In the genomic region with DNA sequence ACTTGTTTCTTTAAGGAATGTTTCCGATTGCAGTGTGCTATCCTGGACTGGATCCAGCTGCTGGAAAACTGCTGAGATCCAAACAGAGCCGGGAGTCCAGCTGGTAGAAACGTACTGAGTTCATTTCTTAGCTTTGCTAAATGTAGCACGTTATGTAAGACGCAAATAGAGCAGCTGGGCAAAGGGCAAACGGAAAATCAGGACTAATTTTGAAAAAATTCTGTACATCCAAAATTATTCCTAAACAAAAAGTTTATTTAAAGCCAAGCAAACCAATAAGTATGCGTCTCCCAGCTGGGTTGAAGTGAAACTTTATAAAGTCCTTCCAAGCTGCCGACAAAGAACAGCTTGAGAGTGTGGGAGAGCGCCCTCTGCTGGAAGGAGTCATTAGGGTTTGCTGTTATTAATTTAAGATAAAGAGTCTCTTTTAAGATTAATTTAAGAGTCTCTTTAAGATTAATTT, we compare ENCODE assay signal across 8 mouse cellular contexts. TPM values are rescaled to one million over a fixed set of nuclear protein-coding genes. Genes with fewer than 3 reads are reported as not detected.
DNase-seq lines count a peak whose midpoint lies in the region; ATAC-seq and TF ChIP-seq lines count a peak whose summit lies in the region.

No protein-coding gene starts in this region.

- 14% methylated on average over 9 of the region's 9 CpGs for WGBS in forebrain, embryonic 16.5 days
- 12% methylated on average over 9 of the region's 9 CpGs for WGBS in lung, embryonic 15.5 days

- H3K4me2 ChIP-seq in forebrain, embryonic 16.5 days (ENCODE audit: low read length): 0 out of 2 replicates have a peak overlapping the region, but pooled peaks have one; percentile 22
- H3K4me2 ChIP-seq in lung, embryonic 15.5 days: peak overlapping the region; percentile 45

- no peaks in the 10 kb centered on the region for H3K9me3 ChIP-seq in G1E (replicated peaks)
- H3K9me3 ChIP-seq in forebrain, embryonic 16.5 days (ENCODE audit: control insufficient read depth, low read length): no peaks in the 10 kb centered on the region; the same call in 1 of the 2 replicates
- no peaks in the 10 kb centered on the region for H3K9me3 ChIP-seq in lung, embryonic 15.5 days

- peak; percentile 32 for DNase-seq in G1E (ENCODE audit: low spot score)
- peak; percentile 55 for DNase-seq in layer of hippocampus, adult 9-11 months
- DNase-seq in right cerebral cortex, adult 18-20 months: peak; percentile 66
- DNase-seq in urinary bladder, postnatal 10 days (ENCODE audit: low spot score): peak; percentile 64

- ATAC-seq in G1E (ENCODE audit: extremely low read depth, insufficient number of reproducible peaks, low FRiP score, poor library complexity, severe bottlenecking): no peak
- no peak for ATAC-seq in forebrain, embryonic 16.5 days
- ATAC-seq in hematopoietic stem cell, adult 5-6 weeks (replicated peaks in 1 of 2; ENCODE audit: insufficient read depth in 1 of 2, low FRiP score in 2 of 2, low TSS enrichment in 1 of 2, low read depth in 1 of 2, poor library complexity in 2 of 2, severe bottlenecking in 2 of 2): peak; percentile 46 to 59; a peak in 1 of 4 replicates
- ATAC-seq in lung, embryonic 15.5 days (ENCODE audit: borderline replicate concordance, extremely low read depth, low FRiP score, low TSS enrichment): peak; percentile 29; the same call in 1 of the 2 replicates

- peak; percentile 57 for TF ChIP-seq CTCF in G1E (IDR thresholded peaks at IDR 0.05; ENCODE audit: low read depth, low read length)

- H3K4me3 ChIP-seq in G1E (ENCODE audit: low read depth, low read length): no peak overlapping the region
- H3K4me3 ChIP-seq in brown adipose tissue, adult 24 weeks (ENCODE audit: insufficient read depth, low read depth, low read length): peak overlapping the region; percentile 43
- H3K4me3 ChIP-seq in forebrain, embryonic 16.5 days (replicated peaks; ENCODE audit: low read length): no peak overlapping the region
- peak overlapping the region; percentile 21 for H3K4me3 ChIP-seq in lung, embryonic 15.5 days

- H3K9ac ChIP-seq in forebrain, embryonic 16.5 days (replicated peaks; ENCODE audit: low read depth, low read length): no peak overlapping the region
- no peak overlapping the region for H3K9ac ChIP-seq in lung, embryonic 15.5 days

- peaks cover 87% of the 10 kb centered on the region for H3K36me3 ChIP-seq in G1E (replicated peaks)
- peaks cover 18% of the 10 kb centered on the region for H3K36me3 ChIP-seq in forebrain, embryonic 16.5 days (ENCODE audit: control insufficient read depth, insufficient read depth)
- peaks cover 9% of the 10 kb centered on the region; the same call in 1 of the 2 replicates for H3K36me3 ChIP-seq in lung, embryonic 15.5 days

- H3K27me3 ChIP-seq in G1E (ENCODE audit: insufficient read depth, low read length): no peaks in the 10 kb centered on the region
- H3K27me3 ChIP-seq in forebrain, embryonic 16.5 days (replicated peaks; ENCODE audit: control insufficient read depth, insufficient read depth, low read length): no peaks in the 10 kb centered on the region
- H3K27me3 ChIP-seq in lung, embryonic 15.5 days: no peaks in the 10 kb centered on the region

- H3K4me1 ChIP-seq in G1E (ENCODE audit: insufficient read depth, low read depth, low read length): peaks cover 6% of the 10 kb centered on the region; the same call in 1 of the 2 replicates
- H3K4me1 ChIP-seq in brown adipose tissue, adult 24 weeks (ENCODE audit: control insufficient read depth, insufficient read depth, insufficient read length, low read length): no peaks in the 10 kb centered on the region; the same call in 1 of the 2 replicates
- H3K4me1 ChIP-seq in forebrain, embryonic 16.5 days (replicated peaks; ENCODE audit: control insufficient read depth, insufficient read depth, low read length): no peaks in the 10 kb centered on the region
- peaks cover 12% of the 10 kb centered on the region for H3K4me1 ChIP-seq in lung, embryonic 15.5 days

- no peak overlapping the region for H3K27ac ChIP-seq in brown adipose tissue, adult 24 weeks (replicated peaks; ENCODE audit: low read depth, low read length)
- no peak overlapping the region for H3K27ac ChIP-seq in forebrain, embryonic 16.5 days (ENCODE audit: low read length)
- no peak overlapping the region; the same call in 1 of the 2 replicates for H3K27ac ChIP-seq in lung, embryonic 15.5 days

RNA-seq across cellular contexts. Expression of a gene that starts 30.2 kb away (rescaled TPM):
- total RNA-seq in G1E (2014; fragmentation: Nextera tagmentation) (25.4 and 28.8 TPM in 2 replicates), G1E (2017) (69.5 and 72.7 TPM in 2 replicates)
- polyA plus RNA-seq in G1E (2012): 11.5 and 11.8 TPM in 2 replicates
- 1.3 and 2.6 TPM in 2 replicates for polyA plus RNA-seq in brown adipose tissue, adult 24 weeks (2012; ENCODE audit: insufficient read depth, insufficient read length, missing spikeins)
- 92.5 and 106 TPM in 2 replicates for polyA plus RNA-seq in forebrain, embryonic 16.5 days (2015; fragmentation: Nextera tagmentation; extraction: Ambion mirVana)
- 3.8 and 6.6 TPM in 2 replicates for total RNA-seq in hematopoietic stem cell, adult 5-6 weeks (2017)
- 24.6 and 26.4 TPM in 2 replicates for polyA plus RNA-seq in lung, embryonic 15.5 days (2015; fragmentation: Nextera tagmentation; extraction: Ambion mirVana)

Comparison
In these comparisons a context has a peak if more than half of its experiments do, and no peak if none do; other contexts are left out.
1. ATAC-seq: peak in hematopoietic stem cell, adult 5-6 weeks (2 of 2) and lung, embryonic 15.5 days (single experiment); none in G1E (single experiment) and forebrain, embryonic 16.5 days (single experiment).
2. H3K4me3 ChIP-seq: peak in brown adipose tissue, adult 24 weeks (single experiment) and lung, embryonic 15.5 days (single experiment); none in G1E (single experiment) and forebrain, embryonic 16.5 days (single experiment).
3. Peak in every context shown above with its lines, with median percentiles within 50 percentile points of each other: DNase-seq.